Mouse (Mus musculus): Measurements from ENCODE around the gene Atad3a. TPM values are rescaled to one million over a fixed set of nuclear protein-coding genes. Genes with fewer than 3 reads are reported as not detected.

The Atad3a gene
- polyA plus RNA-seq, 1 experiment from 2014 or later: 90.0 TPM

- ATAC-seq (ENCODE audit: low FRiP score): no peak
- Histone ChIP-seq H3K27ac (replicated peaks) (no peak overlapping the region), H3K4me1 (peaks cover 24% of the 10 kb centered on the region), H3K4me3 (replicated peaks) (no peak overlapping the region), H3K36me3 (no peaks in the 10 kb centered on the region), H3K27me3 (replicated peaks) (no peaks in the 10 kb centered on the region), H3K9ac (replicated peaks) (no peak overlapping the region), H3K9me3 (replicated peaks) (no peaks in the 10 kb centered on the region), H3K4me2 (no peak overlapping the region)
Measured at GRCm38 (mm10) chr4:155700425-155700824, 60.5 kb downstream of the Atad3a start.

GRCm38 (mm10) chr4:155696261-155697255, 64.3 kb downstream of the Atad3a start:
- no peak for ATAC-seq (ENCODE audit: low FRiP score)
- H3K27me3 ChIP-seq (replicated peaks): no peaks in the 10 kb centered on the region
- H3K27ac ChIP-seq (replicated peaks): no peak overlapping the region
- WGBS: 75% methylated on average over 16 of the region's 16 CpGs
- H3K4me1 ChIP-seq: peaks cover 28% of the 10 kb centered on the region
- H3K9ac ChIP-seq (replicated peaks): peak overlapping the region; percentile 87
- no peaks in the 10 kb centered on the region for H3K36me3 ChIP-seq
- H3K9me3 ChIP-seq (replicated peaks): no peaks in the 10 kb centered on the region
- peak overlapping the region; percentile 61 for H3K4me3 ChIP-seq (replicated peaks)
- peak overlapping the region; percentile 85 for H3K4me2 ChIP-seq

- H3K9me3 ChIP-seq (replicated peaks): no peaks in the 10 kb centered on the region
- H3K27ac ChIP-seq (replicated peaks): peak overlapping the region; percentile 97
- peaks cover 28% of the 10 kb centered on the region for H3K4me1 ChIP-seq
- H3K4me3 ChIP-seq (replicated peaks): peak overlapping the region; percentile 61
- H3K4me2 ChIP-seq: peak overlapping the region; percentile 85
- no peaks in the 10 kb centered on the region for H3K36me3 ChIP-seq
- no peaks in the 10 kb centered on the region for H3K27me3 ChIP-seq (replicated peaks)
- 80% methylated on average over 4 of the region's 4 CpGs for WGBS
- H3K9ac ChIP-seq (replicated peaks): peak overlapping the region; percentile 87
- no peak for ATAC-seq (ENCODE audit: low FRiP score)
Measured at GRCm38 (mm10) chr4:155695531-155696062, 65.3 kb downstream of the Atad3a start.

GRCm38 (mm10) chr4:155694482-155695401, 66.2 kb downstream of the Atad3a start:
- under 1% methylated on average over 81 of the region's 92 CpGs for WGBS
- no peaks in the 10 kb centered on the region for H3K36me3 ChIP-seq
- peaks cover 28% of the 10 kb centered on the region for H3K4me1 ChIP-seq
- peak; percentile 91 for ATAC-seq (ENCODE audit: low FRiP score)
- no peaks in the 10 kb centered on the region for H3K27me3 ChIP-seq (replicated peaks)
- H3K9ac ChIP-seq (replicated peaks): peak overlapping the region; percentile 87
- peak overlapping the region; percentile 61 for H3K4me3 ChIP-seq (replicated peaks)
- peak overlapping the region; percentile 85 for H3K4me2 ChIP-seq
- peak overlapping the region; percentile 97 for H3K27ac ChIP-seq (replicated peaks)
- H3K9me3 ChIP-seq (replicated peaks): no peaks in the 10 kb centered on the region

GRCm38 (mm10) chr4:155694111-155694481, 66.8 kb downstream of the Atad3a start, which contains the start of gene Fndc10:
TSS of gene Fndc10 (plus strand) at chr4:155694342.
- ATAC-seq (ENCODE audit: low FRiP score): peak; percentile 91

GRCm38 (mm10) chr4:155692421-155692820, 68.5 kb downstream of the Atad3a start:
- H3K27ac ChIP-seq (replicated peaks): no peak overlapping the region
- no peaks in the 10 kb centered on the region for H3K36me3 ChIP-seq
- H3K27me3 ChIP-seq (replicated peaks): no peaks in the 10 kb centered on the region
- WGBS: 95% methylated on average over 3 of the region's 3 CpGs
- no peak overlapping the region for H3K9ac ChIP-seq (replicated peaks)
- no peaks in the 10 kb centered on the region for H3K9me3 ChIP-seq (replicated peaks)
- no peak overlapping the region for H3K4me3 ChIP-seq (replicated peaks)
- no peak overlapping the region for H3K4me2 ChIP-seq
- peaks cover 28% of the 10 kb centered on the region for H3K4me1 ChIP-seq
- no peak for ATAC-seq (ENCODE audit: low FRiP score)

More at GRCm38 (mm10) chr4:155694111-155694481, 66.8 kb downstream of the Atad3a start, which contains the start of gene Fndc10:
- Histone ChIP-seq H3K27me3 (replicated peaks) (no peaks in the 10 kb centered on the region), H3K9me3 (replicated peaks) (no peaks in the 10 kb centered on the region), H3K4me1 (peaks cover 28% of the 10 kb centered on the region), H3K4me3 (replicated peaks) (peak within 1 kb of the TSS; percentile 61), H3K9ac (replicated peaks) (peak within 1 kb of the TSS; percentile 87), H3K36me3 (no peaks in the 10 kb centered on the region), H3K4me2 (peak within 1 kb of the TSS; percentile 85), H3K27ac (replicated peaks) (peak within 1 kb of the TSS; percentile 97)
- under 1% methylated on average over 36 of the region's 47 CpGs for WGBS

Small RNA genes within 50 kb of the gene (microRNA-seq; reads per million reads assigned to microRNA genes)
- not detected for gene Gm27743

Other genes with a start within 250 kb of the Atad3a start
- 75.0 and 81.5 TPM in 2 replicates for gene Nadk, start 198.7 kb downstream of the Atad3a start, polyA plus RNA-seq (2015; fragmentation: Nextera tagmentation; extraction: Ambion mirVana)
- 14.1 and 14.4 TPM in 2 replicates for gene Slc35e2, start 159.7 kb downstream of the Atad3a start, polyA plus RNA-seq (2015; fragmentation: Nextera tagmentation; extraction: Ambion mirVana)
- 52.7 and 53.4 TPM in 2 replicates for gene Cdk11b, start 136.2 kb downstream of the Atad3a start, polyA plus RNA-seq (2015; fragmentation: Nextera tagmentation; extraction: Ambion mirVana)
- gene Gm10563, start 115.7 kb downstream of the Atad3a start, polyA plus RNA-seq (2015; fragmentation: Nextera tagmentation; extraction: Ambion mirVana): not detected in 2 replicates
- gene Mmp23, start 107.7 kb downstream of the Atad3a start, polyA plus RNA-seq (2015; fragmentation: Nextera tagmentation; extraction: Ambion mirVana): 6.5 and 10.5 TPM in 2 replicates
- 48.6 and 54.7 TPM in 2 replicates for gene Mib2, start 91.9 kb downstream of the Atad3a start, polyA plus RNA-seq (2015; fragmentation: Nextera tagmentation; extraction: Ambion mirVana)
- gene Fndc10, start 66.8 kb downstream of the Atad3a start, polyA plus RNA-seq (2015; fragmentation: Nextera tagmentation; extraction: Ambion mirVana): 18.9 and 25.0 TPM in 2 replicates
- 165 and 171 TPM in 2 replicates for gene Ssu72, start 56.3 kb downstream of the Atad3a start, polyA plus RNA-seq (2015; fragmentation: Nextera tagmentation; extraction: Ambion mirVana)
- gene Tmem240, start 26.3 kb downstream of the Atad3a start, polyA plus RNA-seq (2015; fragmentation: Nextera tagmentation; extraction: Ambion mirVana): 23.7 and 28.3 TPM in 2 replicates
- 30.0 and 31.9 TPM in 2 replicates for gene Vwa1, start 13.6 kb upstream of the Atad3a start, polyA plus RNA-seq (2015; fragmentation: Nextera tagmentation; extraction: Ambion mirVana)
- gene Tmem88b, start 24.8 kb upstream of the Atad3a start, polyA plus RNA-seq (2015; fragmentation: Nextera tagmentation; extraction: Ambion mirVana): 0.78 and 1.2 TPM in 2 replicates
- gene Ankrd65, start 29.3 kb upstream of the Atad3a start, polyA plus RNA-seq (2015; fragmentation: Nextera tagmentation; extraction: Ambion mirVana): 0.27 TPM in 1 of 2 replicates, not detected in the other
- 259 and 285 TPM in 2 replicates for gene Mrpl20, start 41.8 kb upstream of the Atad3a start, polyA plus RNA-seq (2015; fragmentation: Nextera tagmentation; extraction: Ambion mirVana)
- 137 and 139 TPM in 2 replicates for gene Ccnl2, start 51.4 kb upstream of the Atad3a start, polyA plus RNA-seq (2015; fragmentation: Nextera tagmentation; extraction: Ambion mirVana)
- gene Aurkaip1, start 70.2 kb upstream of the Atad3a start, polyA plus RNA-seq (2015; fragmentation: Nextera tagmentation; extraction: Ambion mirVana): 147 and 152 TPM in 2 replicates
- gene Mxra8, start 78.6 kb upstream of the Atad3a start, polyA plus RNA-seq (2015; fragmentation: Nextera tagmentation; extraction: Ambion mirVana): 28.3 and 35.4 TPM in 2 replicates
- 11.5 and 28.6 TPM in 2 replicates for gene Dvl1, start 86.3 kb upstream of the Atad3a start, polyA plus RNA-seq (2015; fragmentation: Nextera tagmentation; extraction: Ambion mirVana)
- 0.36 and 0.46 TPM in 2 replicates for gene Tas1r3, start 102.3 kb upstream of the Atad3a start, polyA plus RNA-seq (2015; fragmentation: Nextera tagmentation; extraction: Ambion mirVana)
- 28.0 and 29.0 TPM in 2 replicates for gene Cptp, start 108.3 kb upstream of the Atad3a start, polyA plus RNA-seq (2015; fragmentation: Nextera tagmentation; extraction: Ambion mirVana)
- gene Ints11, start 108.5 kb upstream of the Atad3a start, polyA plus RNA-seq (2015; fragmentation: Nextera tagmentation; extraction: Ambion mirVana): 66.9 and 73.4 TPM in 2 replicates
- gene Pusl1, start 130.7 kb upstream of the Atad3a start, polyA plus RNA-seq (2015; fragmentation: Nextera tagmentation; extraction: Ambion mirVana): 58.5 and 62.7 TPM in 2 replicates
- 57.7 and 70.3 TPM in 2 replicates for gene Acap3, start 130.7 kb upstream of the Atad3a start, polyA plus RNA-seq (2015; fragmentation: Nextera tagmentation; extraction: Ambion mirVana)
- gene Ube2j2, start 182.7 kb upstream of the Atad3a start, polyA plus RNA-seq (2015; fragmentation: Nextera tagmentation; extraction: Ambion mirVana): 100 and 104 TPM in 2 replicates
- gene C1qtnf12, start 201.2 kb upstream of the Atad3a start, polyA plus RNA-seq (2015; fragmentation: Nextera tagmentation; extraction: Ambion mirVana): 15.3 and 17.2 TPM in 2 replicates
- gene B3galt6, start 231.6 kb upstream of the Atad3a start, polyA plus RNA-seq (2015; fragmentation: Nextera tagmentation; extraction: Ambion mirVana): 31.9 and 35.6 TPM in 2 replicates
- 118 and 137 TPM in 2 replicates for gene Sdf4, start 231.8 kb upstream of the Atad3a start, polyA plus RNA-seq (2015; fragmentation: Nextera tagmentation; extraction: Ambion mirVana)

Measured in neural tube, embryonic 15.5 days (tissue).